Mouse (Mus musculus) forebrain, postnatal 0 days (tissue): Measurements from ENCODE around the gene Slc35a3. TPM values are rescaled to one million over a fixed set of nuclear protein-coding genes. Genes with fewer than 3 reads are reported as not detected.
"Not testable (repeated sequence)": the region's sequence is repeated elsewhere in the genome, so short reads cannot be mapped to it uniquely, and the experiment has no call there.

ENCODE experiments used
- ATAC-seq: fragments of 200-750 bp; cut with Nextera tagmentation; 2 replicates; pipeline ENCODE4 v1.8.0; 2017; ENCODE audit warnings: mild to moderate bottlenecking, moderate library complexity
- DNase-seq: peaks from one replicate; pipeline ENCODE4 v3.0.0-alpha.2; 2015
- H3K27ac ChIP-seq: fragments of 300-500 bp; sonication (generic); 2 replicates; pipeline ENCODE4 v1.5.1; 2014; ENCODE audit warnings: low read depth, mild to moderate bottlenecking, antibody characterized with exemption, low read length, moderate library complexity, mixed read lengths
- H3K27me3 ChIP-seq: fragments of 300-500 bp; sonication (generic); 2 replicates; pipeline ENCODE4 v1.6.1; 2014; ENCODE audit warnings: mild to moderate bottlenecking, low read length, mixed read lengths; ENCODE audit not compliant: insufficient read depth
- H3K36me3 ChIP-seq: fragments of 300-500 bp; sonication (generic); 2 replicates; pipeline ENCODE4 v1.6.1; 2014; ENCODE audit warnings: mild to moderate bottlenecking, moderate library complexity; ENCODE audit not compliant: insufficient read depth
- H3K4me1 ChIP-seq: fragments of 300-500 bp; sonication (generic); 2 replicates; pipeline ENCODE4 v1.6.1; 2014; ENCODE audit warnings: antibody characterized with exemption; ENCODE audit not compliant: insufficient read depth
- H3K4me2 ChIP-seq: fragments of 300-500 bp; sonication (generic); 2 replicates; pipeline ENCODE4 v1.6.1; 2014; ENCODE audit warnings: low read depth, mild to moderate bottlenecking, moderate library complexity
- H3K4me3 ChIP-seq: fragments of 300-500 bp; sonication (generic); 2 replicates; pipeline ENCODE4 v1.5.1; 2014; ENCODE audit warnings: low read depth, low read length, mixed read lengths
- H3K9ac ChIP-seq: fragments of 300-500 bp; sonication (generic); 2 replicates; pipeline ENCODE4 v1.6.1; 2014; ENCODE audit warnings: mild to moderate bottlenecking
- H3K9me3 ChIP-seq: fragments of 300-500 bp; sonication (generic); 2 replicates; pipeline ENCODE4 v1.6.1; 2016; ENCODE audit warnings: low read length
- CTCF ChIP-seq: sonication (generic); IDR thresholded peaks from 2 replicates; pipeline ENCODE4 v1.5.1; 2016; ENCODE audit warnings: antibody characterized with exemption, control low read depth, low read depth
- WGBS: fragments of 180-500 bp; shearing (Covaris S2); extraction: QIAGEN DNeasy Blood & Tissue Kit; methylation state at CpG from one replicate; pipeline ENCODE4 v1.1.7; 2014; 5-methylcytosine and 5-hydroxymethylcytosine counted together
- polyA plus RNA-seq: library from polyadenylated mRNA; unstranded; fragments of >200 nt; fragmentation: Nextera tagmentation; extraction: Ambion mirVana; gene quantifications from 2 replicates; pipeline ENCODE4 v1.2.1, GENCODE M21; 2015
- total RNA-seq: library from RNA; depleted of rRNA; stranded (reverse); fragments of >200 nt; gene quantifications from 2 replicates; pipeline ENCODE4 v1.2.3, GENCODE M21; 2014

The Slc35a3 gene
- total and polyA plus RNA-seq, 2 experiments from 2014 or later, result 4.8 to 21.9 TPM

DNA sequence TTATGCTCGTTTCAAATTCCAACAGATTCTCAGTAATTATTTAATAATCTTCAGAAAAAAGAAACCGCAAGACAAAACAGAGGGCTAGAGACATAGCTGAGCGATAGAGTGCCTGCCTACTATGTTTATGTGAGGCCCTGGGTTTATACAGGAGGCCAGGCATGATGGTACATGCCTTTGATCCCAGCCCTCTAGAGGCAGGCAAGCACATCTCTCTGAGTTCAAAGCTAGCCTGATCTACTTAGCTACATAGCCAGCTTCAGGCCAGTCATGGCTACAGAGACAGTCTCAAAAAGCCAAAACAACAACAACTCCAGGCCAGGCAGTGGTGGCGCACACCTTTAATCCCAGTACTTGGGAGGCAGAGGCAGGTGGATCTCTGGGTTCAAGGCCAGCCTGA is 11.0 kb downstream of the Slc35a3 start:
- ATAC-seq, result no peak
- no peak for TF ChIP-seq CTCF
- no peaks in the 10 kb centered on the region for H3K27me3 ChIP-seq
- H3K27ac ChIP-seq, result no peak overlapping the region
- WGBS, result 94% methylated on average over 4 of the region's 4 CpGs
- no peak overlapping the region for H3K4me2 ChIP-seq
- H3K4me1 ChIP-seq, result no peaks in the 10 kb centered on the region
- DNase-seq, result no peak
- no peak overlapping the region for H3K4me3 ChIP-seq
- H3K9ac ChIP-seq, result no peak overlapping the region
- no peaks in the 10 kb centered on the region for H3K36me3 ChIP-seq
- no peaks in the 10 kb centered on the region for H3K9me3 ChIP-seq

DNA sequence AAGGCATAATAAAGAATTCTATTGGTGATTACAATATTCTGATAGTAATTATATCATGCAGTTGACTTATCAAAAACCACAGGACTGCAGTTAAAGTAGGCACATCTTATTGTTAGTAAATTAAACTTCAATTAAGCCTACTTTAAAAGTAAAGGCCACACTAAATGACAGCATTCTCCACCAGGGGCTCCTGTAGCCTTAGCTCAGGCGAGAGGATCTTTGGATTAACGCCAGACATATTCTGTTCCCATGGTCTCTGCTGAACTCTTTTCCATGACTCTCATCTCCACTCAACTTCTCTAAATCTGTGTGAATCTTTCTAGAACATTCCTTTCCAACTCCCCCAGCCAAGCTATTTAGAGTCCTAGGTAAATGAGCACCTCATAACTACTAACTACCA is 13.8 kb downstream of the Slc35a3 start:
- no peak for DNase-seq
- Histone ChIP-seq H3K27ac (no peak overlapping the region), H3K4me2 (no peak overlapping the region), H3K4me3 (no peak overlapping the region), H3K9me3 (no peaks in the 10 kb centered on the region), H3K4me1 (no peaks in the 10 kb centered on the region), H3K36me3 (no peaks in the 10 kb centered on the region), H3K27me3 (no peaks in the 10 kb centered on the region), H3K9ac (no peak overlapping the region)
- WGBS, result 48% methylated on average over 2 of the region's 2 CpGs
- no peak for ATAC-seq
- no peak for TF ChIP-seq CTCF

- Histone ChIP-seq H3K4me1 (no peaks in the 10 kb centered on the region), H3K36me3 (no peaks in the 10 kb centered on the region), H3K9ac (no peak overlapping the region), H3K4me3 (no peak overlapping the region), H3K4me2 (no peak overlapping the region), H3K9me3 (no peaks in the 10 kb centered on the region), H3K27ac (no peak overlapping the region), H3K27me3 (no peaks in the 10 kb centered on the region)
- WGBS, result 95% methylated on average over 2 of the region's 2 CpGs
- DNase-seq, result no peak
- TF ChIP-seq CTCF, result no peak
- ATAC-seq, result no peak
Observed at GRCm38 (mm10) chr3:116695666-116695985, 17.0 kb downstream of the Slc35a3 start.

- Histone ChIP-seq H3K27me3 (no peaks in the 10 kb centered on the region), H3K27ac (no peak overlapping the region), H3K36me3 (no peaks in the 10 kb centered on the region), H3K4me3 (no peak overlapping the region), H3K9me3 (no peaks in the 10 kb centered on the region), H3K4me1 (no peaks in the 10 kb centered on the region), H3K9ac (no peak overlapping the region), H3K4me2 (no peak overlapping the region)
- ATAC-seq (no peak), DNase-seq (no peak)
- WGBS, result 89% methylated on average over 8 of the region's 8 CpGs
- TF ChIP-seq CTCF, result no peak
Observed at GRCm38 (mm10) chr3:116694955-116695665, 17.5 kb downstream of the Slc35a3 start.

GRCm38 (mm10) chr3:116694312-116694711 is 18.3 kb downstream of the Slc35a3 start:
- no peak overlapping the region for H3K4me2 ChIP-seq
- TF ChIP-seq CTCF, result no peak
- H3K9me3 ChIP-seq, result no peaks in the 10 kb centered on the region
- H3K27ac ChIP-seq, result no peak overlapping the region
- H3K9ac ChIP-seq, result no peak overlapping the region
- no peaks in the 10 kb centered on the region for H3K27me3 ChIP-seq
- no peaks in the 10 kb centered on the region for H3K4me1 ChIP-seq
- DNase-seq, result no peak
- H3K4me3 ChIP-seq, result no peak overlapping the region
- H3K36me3 ChIP-seq, result no peaks in the 10 kb centered on the region
- 63% methylated on average over 3 of the region's 3 CpGs for WGBS
- ATAC-seq, result no peak

GRCm38 (mm10) chr3:116681160-116681559 is 31.5 kb downstream of the Slc35a3 start, which contains the start of gene Gm43191:
Gm43191 (minus strand) TSS chr3:116681260.
- DNase-seq, result no peak

GRCm38 (mm10) chr3:116664281-116664680 is 48.4 kb downstream of the Slc35a3 start:
- H3K27ac ChIP-seq, H3K9me3 ChIP-seq, DNase-seq, H3K4me3 ChIP-seq, H3K36me3 ChIP-seq, H3K4me2 ChIP-seq, H3K4me1 ChIP-seq, H3K27me3 ChIP-seq, ATAC-seq, H3K9ac ChIP-seq: not testable (repeated sequence)
- WGBS, result 95% methylated on average over 9 of the region's 9 CpGs

More at GRCm38 (mm10) chr3:116681160-116681559, 31.5 kb downstream of the Slc35a3 start, which contains the start of gene Gm43191:
- no peak within 1 kb of the TSS for H3K9ac ChIP-seq
- no peak within 1 kb of the TSS for H3K4me3 ChIP-seq
- no peak within 1 kb of the TSS for H3K4me2 ChIP-seq
- ATAC-seq, result no peak
- H3K27me3 ChIP-seq, result no peaks in the 10 kb centered on the region
- no peak for TF ChIP-seq CTCF
- 100% methylated on average over 1 of the region's 1 CpGs for WGBS
- no peak within 1 kb of the TSS for H3K27ac ChIP-seq
- H3K9me3 ChIP-seq, result no peaks in the 10 kb centered on the region
- no peaks in the 10 kb centered on the region for H3K4me1 ChIP-seq
- H3K36me3 ChIP-seq, result 0 out of 2 replicates have a peak, but pooled peaks cover 3% of the 10 kb centered on the region
